Mouse (Mus musculus) left cerebral cortex, postnatal 10 days (tissue): ENCODE data around the gene Evx2. TPM values are rescaled to one million over a fixed set of nuclear protein-coding genes. Genes with fewer than 3 reads are reported as not detected.
A peak's percentile ranks its signal among the peaks of the same experiment; 100 is the strongest.

Experiments used
- DNase-seq, 2 experiments: peaks; one replicate each; pipeline ENCODE4 v3.0.0; 2021 to 2022; ENCODE audit warnings: low spot score in 2 of 2, mixed read lengths in 1 of 2; ENCODE audit errors: extremely low spot score in 1 of 2
- intact Hi-C: fragments of 180-260 bp; cut with DNase I; formaldehyde crosslinking; loops from one replicate; pipeline ENCODE4 v1.15.1; 2025
- total RNA-seq, 2 experiments: library from RNA; stranded (reverse); gene quantifications; 2 replicates each; pipeline ENCODE4 v1.2.3; 2021

Gene Evx2
- not detected for total RNA-seq

DNA sequence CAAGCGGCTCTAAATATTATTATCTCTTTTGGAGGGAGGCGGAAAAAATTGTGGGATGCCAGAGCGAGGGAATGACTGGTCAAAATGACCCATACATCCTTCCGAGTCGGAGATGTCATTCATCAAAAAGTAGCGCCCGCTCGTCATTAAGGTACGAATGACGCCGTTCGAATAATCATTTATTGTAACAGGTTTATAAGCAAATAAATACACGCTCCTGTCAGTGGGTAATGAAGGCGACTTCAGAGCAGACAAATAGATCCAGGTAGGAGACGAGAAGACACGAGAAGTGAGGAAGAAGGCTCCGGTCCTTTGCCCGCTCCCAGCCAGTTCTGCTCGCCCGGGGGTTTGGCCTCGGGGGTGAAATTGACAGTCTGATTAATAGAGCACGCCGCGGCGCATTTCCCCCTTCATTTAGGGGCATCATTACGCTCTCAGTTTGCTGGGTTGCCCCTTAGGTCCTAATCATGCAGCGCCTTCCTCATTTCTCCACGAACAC, at the start of gene Evx2:
Gene Evx2, minus strand, starts transcription at position 51 of the 499 bp plus-strand sequence.
- intact Hi-C loops = loop anchor here (5.0 kb wide), 4 partner anchors 33 to 1112 kb away; partner anchors contain the start of gene Hoxd10
- no peak for DNase-seq

DNA sequence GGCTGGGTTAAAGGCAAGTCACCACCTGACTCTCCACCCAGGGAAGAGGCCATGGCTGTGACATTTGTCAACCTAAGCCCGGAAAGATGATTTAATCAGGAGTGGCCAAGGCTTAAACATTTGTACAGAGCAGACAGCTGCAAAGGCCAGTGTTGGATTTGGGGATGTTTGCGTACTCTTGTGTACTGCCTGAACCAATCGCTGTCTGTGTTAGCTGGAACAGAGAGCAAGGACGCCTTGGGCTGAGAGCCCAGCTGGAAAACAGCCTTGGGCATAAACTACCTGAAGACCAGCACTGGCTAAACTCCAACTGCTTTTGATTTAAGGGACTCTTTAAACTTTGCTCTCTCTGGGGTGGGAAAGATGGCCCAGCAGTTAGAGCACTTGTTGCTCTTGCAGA, 49.3 kb upstream of the Evx2 start:
- no peak for DNase-seq
- intact Hi-C loops = loop anchor here (10.0 kb wide), 1 partner anchor 716 kb away; no protein-coding TSS in a partner anchor

DNA sequence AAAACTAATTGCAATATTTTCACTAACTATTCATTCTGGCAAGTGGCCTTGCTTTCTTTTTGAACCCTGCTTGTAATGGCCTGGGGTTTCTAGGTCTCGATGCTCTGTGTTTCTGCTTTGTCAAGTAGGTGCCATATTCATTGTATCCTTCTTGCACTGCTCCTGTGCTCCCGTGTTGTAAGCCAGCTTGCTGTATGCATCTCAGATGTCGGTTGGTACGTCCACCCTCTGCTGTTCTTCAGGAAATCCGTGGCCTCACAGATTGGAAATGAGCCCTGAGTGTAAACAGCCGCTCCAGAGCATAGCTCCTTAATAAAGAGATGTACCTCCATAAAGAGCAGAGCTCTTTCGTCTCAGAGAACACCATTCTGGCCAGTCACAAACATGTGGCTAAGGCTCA, 48.2 kb upstream of the Evx2 start:
- DNase-seq = no peak
- intact Hi-C loops = loop anchor here (10.0 kb wide), 1 partner anchor 717 kb away; no protein-coding TSS in a partner anchor

DNA sequence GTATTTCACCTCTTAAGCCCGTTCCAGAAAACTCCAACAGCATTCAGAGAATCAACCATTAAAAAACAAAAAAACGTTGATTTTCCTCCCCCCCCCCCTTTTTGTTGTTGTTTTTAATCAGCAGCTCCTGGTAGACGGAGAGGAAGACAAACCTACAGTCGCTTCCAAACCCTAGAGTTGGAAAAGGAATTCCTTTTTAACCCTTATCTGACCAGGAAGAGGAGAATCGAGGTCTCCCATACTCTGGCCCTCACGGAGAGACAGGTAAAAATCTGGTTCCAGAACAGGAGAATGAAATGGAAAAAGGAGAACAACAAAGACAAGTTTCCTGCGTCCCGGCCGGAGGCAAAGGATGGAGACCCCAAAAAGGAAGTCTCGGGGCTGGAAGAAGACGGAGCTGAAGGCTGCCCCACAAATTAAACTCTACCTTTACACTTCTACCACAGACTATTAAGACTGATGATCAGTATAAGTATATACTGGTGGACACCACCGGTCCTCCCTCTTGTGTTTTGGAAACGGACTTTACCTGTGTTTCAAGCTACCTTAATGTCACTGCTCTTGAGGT, 47.1 kb upstream of the Evx2 start:
- DNase-seq = no peak
- intact Hi-C loops = loop anchor here (10.0 kb wide), 1 partner anchor 718 kb away; no protein-coding TSS in a partner anchor

DNA sequence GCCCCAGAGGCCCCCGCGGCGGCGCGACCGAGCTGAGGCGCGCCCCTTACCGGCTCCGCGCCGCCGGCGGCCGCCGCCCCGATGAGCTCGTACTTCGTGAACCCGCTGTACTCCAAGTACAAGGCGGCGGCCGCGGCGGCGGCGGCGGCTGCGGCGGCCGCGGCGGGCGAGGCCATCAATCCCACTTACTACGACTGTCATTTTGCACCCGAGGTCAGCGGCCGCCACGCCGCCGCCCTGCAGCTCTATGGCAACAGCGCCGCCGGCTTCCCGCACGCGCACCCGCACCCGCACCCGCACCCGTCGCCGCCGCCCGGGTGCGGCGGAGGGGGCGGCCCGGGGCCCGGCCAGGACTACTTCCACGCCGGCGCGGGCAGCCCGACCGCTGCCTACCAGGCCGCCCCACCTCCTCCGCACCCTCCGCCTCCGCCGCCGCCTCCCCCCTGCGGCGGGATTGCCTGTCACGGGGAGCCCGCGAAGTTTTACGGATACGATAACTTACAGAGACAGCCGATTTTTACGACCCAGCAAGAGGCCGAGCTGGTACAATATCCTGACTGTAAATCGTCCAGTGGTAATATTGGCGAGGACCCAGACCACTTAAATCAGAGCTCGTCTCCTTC, 46.2 kb upstream of the Evx2 start:
- DNase-seq = no peak
- intact Hi-C loops = loop anchor here (10.0 kb wide), 1 partner anchor 719 kb away; no protein-coding TSS in a partner anchor

DNA sequence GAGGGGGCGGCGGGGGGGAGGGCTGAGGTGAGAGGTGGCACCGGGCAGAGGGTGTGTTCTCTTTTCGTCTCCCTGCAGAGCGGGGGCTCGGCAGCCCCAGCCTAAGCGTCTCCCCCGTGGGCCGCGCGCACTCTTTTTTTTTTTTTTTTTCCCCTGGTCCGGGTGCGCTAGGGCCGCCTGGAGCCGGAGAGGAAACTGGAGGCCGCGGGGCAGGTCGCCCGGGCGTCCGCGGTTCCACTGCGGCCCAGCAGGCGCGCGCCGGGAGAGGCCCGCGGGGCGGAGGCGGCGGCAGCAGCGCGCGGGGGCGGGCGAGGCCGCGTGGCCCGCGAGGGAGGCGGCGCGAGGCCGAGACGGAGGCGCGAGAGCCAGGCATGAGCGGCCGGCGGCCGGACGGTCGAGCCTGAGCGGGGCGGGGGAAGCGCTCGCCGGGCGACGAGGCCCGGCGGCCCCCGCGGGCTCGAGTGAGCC, 45.7 kb upstream of the Evx2 start:
- no peak for DNase-seq
- intact Hi-C loops = loop anchor here (5.0 to 10.0 kb wide), 3 partner anchors 432 to 720 kb away; no protein-coding TSS in a partner anchor

DNA sequence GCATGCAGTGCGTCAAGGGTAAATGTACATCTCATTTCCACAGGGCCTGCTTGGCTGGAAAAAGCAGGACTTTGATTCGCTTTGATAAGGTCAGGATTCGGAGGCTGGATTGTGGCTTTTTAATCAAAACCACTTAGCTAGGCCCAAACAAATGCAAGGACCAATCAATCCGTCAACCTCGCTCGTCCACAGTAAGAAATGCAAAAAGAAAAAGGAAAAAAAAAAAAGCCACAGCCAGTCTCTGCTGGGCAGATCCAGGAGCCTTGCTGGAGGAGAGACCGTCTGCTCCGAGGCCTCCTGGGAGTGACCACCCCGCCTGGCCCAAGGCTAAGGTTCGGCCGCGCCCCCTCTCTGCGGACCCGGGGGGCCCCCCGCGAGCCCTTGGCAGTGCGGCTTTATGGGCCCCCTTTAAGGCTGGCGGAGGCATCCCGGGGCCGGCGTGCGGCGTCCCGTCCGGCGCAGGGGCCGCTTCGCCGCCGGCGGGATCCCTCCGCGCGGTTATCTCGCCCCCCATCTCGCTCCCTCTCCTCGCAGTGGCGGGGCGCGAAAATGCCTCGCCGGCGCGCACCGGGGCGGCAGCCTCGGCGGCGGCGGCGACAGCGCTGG, 45.1 kb upstream of the Evx2 start, which contains the start of gene Hoxd8:
Gene Hoxd8, plus strand, starts transcription at position 223 of the 606 bp plus-strand sequence.
- intact Hi-C loops = loop anchor here (5.0 to 10.0 kb wide), 3 partner anchors 433 to 720 kb away; no protein-coding TSS in a partner anchor
- no peak for DNase-seq

DNA sequence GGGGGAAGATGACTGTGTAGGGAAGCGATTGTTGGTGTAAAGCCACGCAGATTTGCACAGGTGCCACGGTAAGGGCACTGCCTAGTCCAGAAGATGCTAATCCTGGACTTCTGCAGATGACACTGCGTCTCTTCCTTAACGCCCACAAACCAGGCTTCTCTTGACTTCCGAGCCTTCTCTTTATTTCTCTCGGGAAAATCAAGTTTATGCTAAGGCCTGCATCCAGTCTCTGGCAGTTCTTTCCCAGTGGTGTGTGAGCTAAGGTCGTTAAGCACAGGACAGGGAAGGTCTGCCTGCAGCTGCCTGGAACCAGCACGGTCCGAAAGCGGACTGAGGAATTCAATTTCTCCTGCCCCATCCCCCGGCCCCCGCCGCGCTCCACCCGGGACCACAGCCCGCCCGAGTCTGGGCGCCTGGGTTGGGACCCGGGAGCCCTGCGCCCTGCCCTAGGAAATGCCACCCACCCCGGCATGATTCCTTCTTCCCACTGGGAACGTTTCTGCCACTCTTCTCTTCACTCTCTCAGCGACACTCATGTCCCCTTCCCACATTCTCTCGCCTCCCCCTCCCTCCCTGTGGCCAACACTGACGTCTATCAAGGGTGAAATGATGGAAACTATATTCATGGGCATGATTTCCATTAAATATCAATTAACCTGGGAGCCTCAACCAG, 44.5 kb upstream of the Evx2 start:
- DNase-seq = no peak
- intact Hi-C loops = loop anchor here (2.0 to 10.0 kb wide), 4 partner anchors 433 to 885 kb away; no protein-coding TSS in a partner anchor

DNA sequence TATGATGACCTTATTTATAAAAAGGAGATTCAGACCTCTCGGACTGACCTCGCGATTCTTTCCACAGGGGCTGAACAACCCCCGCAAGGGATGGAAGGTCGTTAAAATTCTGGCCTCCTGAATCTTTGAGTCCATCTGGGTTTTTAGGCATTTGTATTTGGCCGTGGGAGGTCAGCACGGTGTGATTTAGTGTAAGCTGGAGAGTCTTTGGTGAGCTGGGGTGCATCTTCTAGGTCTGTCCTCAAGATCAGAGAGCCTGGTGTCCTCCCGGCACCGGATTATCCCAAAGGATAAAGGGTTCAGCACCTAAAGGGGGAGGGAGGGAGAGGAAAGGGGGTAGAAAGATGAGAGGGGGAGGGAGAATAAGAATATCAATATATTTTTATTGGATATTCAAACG, 44.0 kb upstream of the Evx2 start:
- intact Hi-C loops = loop anchor here (2.0 to 10.0 kb wide), 4 partner anchors 434 to 885 kb away; no protein-coding TSS in a partner anchor
- DNase-seq = no peak

DNA sequence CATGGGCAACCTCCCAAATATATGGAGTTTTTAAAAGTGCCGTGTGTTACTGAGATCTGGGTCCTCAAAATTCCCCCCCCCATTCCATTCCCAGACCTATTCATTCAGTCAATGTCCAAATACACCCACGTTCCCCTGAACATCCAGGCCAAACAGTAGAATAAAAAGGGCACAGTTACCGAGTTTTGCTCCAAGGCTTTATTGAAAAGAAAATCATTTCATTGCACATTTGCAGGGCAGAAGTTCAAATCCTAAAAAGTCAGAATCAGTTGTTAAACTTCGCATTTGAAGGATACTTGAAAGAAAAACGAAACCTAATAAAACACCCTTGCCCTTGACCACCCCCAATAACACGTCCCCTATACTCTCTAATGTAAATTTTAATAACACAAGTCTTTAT, 43.5 kb upstream of the Evx2 start:
- intact Hi-C loops = loop anchor here (2.0 to 10.0 kb wide), 4 partner anchors 434 to 886 kb away; no protein-coding TSS in a partner anchor
- DNase-seq = no peak

DNA sequence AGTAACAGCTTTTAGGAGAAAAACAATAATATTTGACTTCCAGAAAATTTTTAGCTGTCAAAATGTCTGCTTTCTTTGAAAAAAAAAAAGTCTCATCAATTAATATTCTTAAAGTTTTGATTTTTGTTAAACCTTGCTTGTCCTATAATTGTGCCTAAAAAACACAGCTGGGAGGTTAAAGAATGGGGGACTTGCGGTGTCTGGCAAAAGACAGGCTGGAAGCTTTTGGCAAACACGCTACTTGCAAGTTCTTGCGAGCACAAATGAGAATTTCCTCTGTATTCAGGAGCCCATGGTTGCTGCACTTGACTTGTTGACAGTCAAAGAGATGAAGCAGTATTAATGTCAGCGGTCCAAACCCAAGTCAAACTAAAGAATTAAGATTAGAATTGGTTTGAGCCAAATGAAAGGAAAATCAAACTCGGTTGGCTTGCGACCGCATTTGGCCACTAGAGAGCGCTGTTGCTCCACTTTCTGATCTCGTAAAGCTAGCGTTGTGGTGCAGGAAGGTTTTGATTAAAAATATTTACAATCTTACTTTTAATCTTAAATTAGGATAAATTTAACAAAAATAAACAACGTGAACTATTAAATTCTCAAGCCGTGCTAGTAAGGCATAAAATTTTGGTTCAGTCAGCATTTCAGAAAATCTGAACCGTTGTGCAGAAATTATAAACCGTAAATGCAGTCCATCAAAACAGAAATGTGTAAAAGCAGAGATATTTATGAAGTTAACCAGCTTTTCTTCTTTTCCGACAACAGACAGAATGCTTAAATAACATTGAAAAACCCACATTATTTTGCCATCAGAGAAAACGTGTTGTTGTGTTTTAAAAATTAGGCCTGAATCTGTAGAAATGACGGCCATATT, 42.8 kb upstream of the Evx2 start:
- intact Hi-C loops = loop anchor here (2.0 to 10.0 kb wide), 4 partner anchors 435 to 887 kb away; no protein-coding TSS in a partner anchor
- DNase-seq = peak; percentile 69 to 75

DNA sequence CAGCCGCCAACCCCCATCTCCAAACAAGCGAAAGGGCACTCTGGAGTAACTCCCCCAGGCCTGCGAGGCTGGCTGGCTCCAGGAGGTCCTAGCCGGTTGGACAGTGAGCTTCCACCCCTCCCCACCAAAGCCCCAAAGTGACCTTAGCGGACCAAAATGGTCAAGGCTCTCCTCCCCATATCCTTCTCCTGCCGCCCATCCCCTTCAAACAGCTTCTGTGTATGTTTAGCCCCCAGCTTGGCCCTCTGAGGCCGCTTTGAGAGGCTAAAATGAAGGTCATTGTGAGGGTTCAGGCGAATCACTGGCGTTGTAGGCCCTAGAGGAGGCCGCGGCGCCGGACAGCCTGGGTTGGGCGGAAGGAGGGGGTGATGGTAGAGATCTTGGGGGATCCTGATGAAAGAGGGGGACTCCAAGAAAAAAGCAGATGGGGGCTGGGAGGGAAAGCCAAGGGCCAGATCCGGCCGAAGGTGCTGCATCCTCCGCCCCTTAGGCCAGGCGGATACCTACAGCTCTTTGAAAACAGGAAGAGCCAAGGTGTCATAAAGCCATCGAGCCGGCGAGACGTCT, 41.3 kb upstream of the Evx2 start:
- intact Hi-C loops = loop anchor here (5.0 to 10.0 kb wide), 3 partner anchors 437 to 724 kb away; no protein-coding TSS in a partner anchor
- DNase-seq = no peak

DNA sequence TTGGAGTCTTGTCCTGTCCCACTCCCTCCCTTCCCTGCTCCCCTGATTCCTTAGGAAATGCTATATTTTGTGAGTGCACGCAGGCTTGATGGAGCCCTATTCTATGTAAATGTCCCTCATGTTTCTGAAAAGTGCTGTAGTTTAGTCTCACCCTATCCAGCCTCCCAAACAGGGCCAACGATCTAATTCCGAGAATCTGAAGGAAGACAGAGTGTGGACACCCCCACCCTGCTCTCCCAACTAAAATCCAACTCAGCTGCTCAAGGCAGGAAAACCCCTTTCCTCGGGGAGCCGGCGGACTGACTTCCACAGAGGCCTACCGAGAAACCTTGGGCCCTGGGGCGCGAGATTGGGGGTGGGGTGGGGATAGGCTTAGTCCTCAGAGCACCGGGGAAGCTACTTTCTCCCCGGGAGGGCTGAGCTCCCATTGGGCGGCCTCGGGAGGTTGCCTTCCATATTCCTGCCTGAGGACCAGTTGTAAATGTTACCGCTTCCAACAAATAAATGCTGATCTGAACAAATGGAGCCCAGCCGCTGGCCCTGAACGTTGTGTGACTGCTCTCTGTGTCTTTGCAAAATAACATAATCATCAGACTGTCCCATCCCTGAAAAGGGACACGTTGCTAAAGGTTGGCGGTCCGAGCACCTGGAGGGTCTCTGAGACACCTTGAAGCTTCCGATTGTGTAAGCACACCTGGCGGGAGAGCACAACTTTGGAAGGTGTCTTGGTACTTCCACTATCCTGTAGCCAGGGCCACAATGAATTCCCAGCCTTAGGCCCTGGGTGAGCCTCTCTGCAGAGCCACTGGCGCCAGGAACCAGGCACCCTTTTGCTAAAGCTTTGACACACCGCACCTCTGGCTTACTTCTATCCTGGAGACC, 40.5 kb upstream of the Evx2 start:
- intact Hi-C loops = loop anchor here (5.0 to 10.0 kb wide), 3 partner anchors 437 to 725 kb away; no protein-coding TSS in a partner anchor
- DNase-seq = no peak

DNA sequence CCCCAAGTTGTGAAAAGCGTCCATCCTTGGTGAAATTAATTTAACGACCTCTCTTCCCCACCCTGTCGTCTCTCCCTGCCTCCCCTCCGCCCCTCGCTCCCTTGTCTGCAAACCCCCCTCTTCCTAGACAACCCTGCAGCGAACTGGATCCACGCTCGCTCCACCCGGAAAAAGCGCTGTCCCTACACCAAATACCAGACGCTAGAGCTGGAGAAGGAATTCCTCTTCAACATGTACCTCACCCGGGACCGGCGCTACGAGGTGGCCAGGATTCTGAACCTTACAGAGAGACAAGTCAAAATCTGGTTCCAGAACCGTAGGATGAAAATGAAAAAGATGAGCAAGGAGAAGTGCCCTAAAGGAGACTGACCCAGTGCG, 39.7 kb upstream of the Evx2 start:
- no peak for DNase-seq
- intact Hi-C loops = no loop called here

DNA sequence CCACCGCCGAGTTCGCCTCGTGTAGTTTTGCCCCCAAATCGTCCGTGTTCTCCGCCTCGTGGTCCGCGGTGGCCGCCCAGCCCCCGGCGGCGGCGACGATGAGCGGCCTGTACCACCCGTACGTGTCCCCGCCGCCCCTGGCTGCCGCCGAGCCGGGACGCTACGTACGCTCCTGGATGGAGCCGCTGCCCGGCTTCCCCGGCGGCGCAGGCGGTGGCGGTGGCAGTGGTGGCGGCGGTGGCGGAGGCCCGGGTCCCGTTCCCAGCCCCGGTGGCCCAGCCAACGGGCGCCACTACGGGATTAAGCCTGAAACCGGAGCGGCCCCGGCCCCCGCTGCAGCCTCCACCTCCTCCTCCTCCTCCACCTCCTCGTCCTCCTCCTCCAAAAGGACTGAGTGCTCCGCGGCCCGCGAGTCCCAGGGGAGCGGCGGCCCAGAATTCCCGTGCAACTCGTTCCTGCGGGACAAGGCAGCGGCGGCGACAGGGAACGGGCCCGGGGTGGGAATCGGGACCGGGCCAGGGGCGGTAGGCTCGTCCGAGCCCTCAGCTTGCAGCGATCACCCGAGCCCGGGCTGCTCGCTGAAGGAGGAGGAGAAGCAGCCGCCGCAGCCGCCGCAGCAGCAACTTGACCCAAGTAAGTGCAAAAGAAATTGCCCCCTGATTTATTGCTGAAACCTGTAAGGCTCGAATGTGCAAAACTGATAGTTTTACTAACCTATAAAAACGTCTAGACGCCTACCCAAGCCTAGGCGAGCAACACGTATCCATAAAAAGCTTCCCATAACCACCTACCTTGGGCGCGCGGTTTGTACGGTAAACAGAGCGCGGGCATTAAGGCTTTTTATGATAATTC, 39.1 kb upstream of the Evx2 start:
- intact Hi-C loops = no loop called here
- DNase-seq = no peak
